Mouse (Mus musculus) gastrocnemius, postnatal 4 days (tissue): Measurements from ENCODE around the gene Samhd1. TPM values are rescaled to one million over a fixed set of nuclear protein-coding genes. Genes with fewer than 3 reads are reported as not detected.
"Not testable (repeated sequence)": the region's sequence is repeated elsewhere in the genome, so short reads cannot be mapped to it uniquely, and the experiment has no call there.

ENCODE experiments used
- DNase-seq, 2 experiments: peaks; one replicate each; pipeline ENCODE4 v3.0.0; 2021 to 2022; ENCODE audit warnings: low spot score in 2 of 2, mixed read lengths in 2 of 2
- long read RNA-seq, 2 experiments: library from polyadenylated mRNA; stranded (forward); transcript quantifications; one replicate each; pipeline ENCODE4 v2.0.0; 2021
- total RNA-seq, 2 experiments: library from RNA; stranded (reverse); gene quantifications; 2 replicates each; pipeline ENCODE4 v1.2.3; 2021

Samhd1 gene
- 10 to 100 TPM; 23.4 to 23.6 TPM for total RNA-seq
- long read RNA-seq, experiment 1, transcript Samhd1-201 (16 exons, 3,926 nt) = major isoform, 7 of 18 reads
- long read RNA-seq, experiment 1, transcript Samhd1-206 (17 exons, 2,036 nt) = minor isoform, 5 of 18 reads
- long read RNA-seq, experiment 1, partial matches to known transcripts = 1 of 18 reads
- long read RNA-seq, experiment 1, other reads (novel, unspliced or antisense) = 3 of 18 reads
- long read RNA-seq, experiment 2, transcript Samhd1-201 (16 exons, 3,926 nt) = major isoform, 18 of 33 reads
- long read RNA-seq, experiment 2, partial matches to known transcripts = 5 of 33 reads
- long read RNA-seq, experiment 2, other reads (novel, unspliced or antisense) = 7 of 33 reads

DNA sequence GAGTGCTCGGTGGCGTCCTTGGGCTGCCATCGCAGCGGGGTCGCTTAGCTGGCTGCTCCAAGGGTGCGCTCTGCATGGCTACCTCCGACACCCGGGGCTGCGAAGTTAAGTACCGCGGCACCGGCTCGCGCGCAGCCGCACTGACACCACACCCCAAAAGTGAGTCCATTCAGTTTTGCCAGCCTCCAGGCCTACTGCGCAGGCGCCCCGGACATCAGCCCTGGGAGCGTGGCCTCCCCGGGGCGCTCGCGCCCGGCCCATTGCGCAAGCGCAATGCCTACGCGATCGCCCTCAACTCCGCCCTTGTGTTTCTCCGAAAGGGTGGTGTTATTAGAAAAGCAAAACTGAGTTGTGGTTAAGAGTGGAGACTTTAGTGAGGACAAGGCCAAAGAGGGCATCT, at the start of gene Samhd1:
Samhd1 (minus strand) TSS at position 252 of the 400 bp plus-strand sequence.
- DNase-seq = peak; percentile 89 to 94

DNA sequence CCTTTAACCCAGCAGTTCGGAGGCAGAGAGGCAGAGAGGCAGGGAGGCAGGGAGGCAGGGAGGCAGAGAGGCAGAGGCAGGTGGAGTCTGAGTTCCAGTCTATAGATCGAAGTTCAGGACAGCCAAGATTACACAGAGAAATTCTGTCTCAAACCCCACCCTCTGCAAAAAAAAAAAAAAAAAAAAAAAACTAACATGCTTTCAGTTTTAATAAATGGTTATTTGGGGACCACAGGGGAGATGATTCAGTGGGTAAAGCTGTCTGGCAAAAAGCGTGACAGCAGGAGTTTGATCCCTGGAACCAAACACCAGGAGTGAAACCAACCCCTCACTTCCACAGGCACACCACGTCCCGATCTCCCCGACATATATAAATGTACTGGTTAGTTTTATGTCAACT, 43.1 kb upstream of the Samhd1 start:
- DNase-seq = no peak

DNA sequence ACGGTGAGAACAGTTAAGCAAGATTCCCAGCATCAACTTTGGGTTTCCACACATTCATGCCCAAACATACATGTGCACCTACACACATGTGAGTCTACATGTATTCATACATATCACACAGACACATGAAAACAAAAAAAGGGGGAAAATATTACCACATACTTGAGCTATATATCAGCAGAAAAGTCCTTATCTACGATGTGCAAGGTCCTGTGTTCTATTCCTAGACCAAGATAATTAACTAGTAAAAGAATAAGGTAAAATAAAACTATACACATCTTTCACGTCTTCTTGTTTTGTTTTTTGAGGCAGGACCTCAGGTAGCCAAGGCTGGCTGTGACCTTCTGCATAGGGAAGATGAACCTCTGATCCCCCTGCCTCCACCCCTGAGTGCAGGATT, 41.2 kb upstream of the Samhd1 start:
- DNase-seq = no peak

DNA sequence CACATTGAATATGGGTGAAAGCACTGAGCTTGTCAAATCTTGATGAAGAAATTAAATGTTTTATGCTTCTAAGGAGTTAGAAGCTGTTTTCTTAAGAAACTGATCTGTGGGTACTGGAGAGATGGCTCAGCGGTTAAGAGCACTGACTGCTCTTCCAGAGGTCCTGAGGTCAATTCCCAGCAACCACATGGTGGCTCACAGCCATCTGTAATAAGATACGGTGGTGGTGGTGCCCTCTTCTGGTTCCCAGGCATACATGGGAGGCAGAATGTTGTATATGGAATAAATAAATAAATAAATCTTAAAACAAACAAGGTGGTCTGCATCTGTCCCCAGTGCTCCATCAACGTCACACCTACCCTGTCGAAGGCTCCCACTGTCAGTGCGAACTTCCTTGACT, 39.4 kb upstream of the Samhd1 start:
- no peak for DNase-seq

DNA sequence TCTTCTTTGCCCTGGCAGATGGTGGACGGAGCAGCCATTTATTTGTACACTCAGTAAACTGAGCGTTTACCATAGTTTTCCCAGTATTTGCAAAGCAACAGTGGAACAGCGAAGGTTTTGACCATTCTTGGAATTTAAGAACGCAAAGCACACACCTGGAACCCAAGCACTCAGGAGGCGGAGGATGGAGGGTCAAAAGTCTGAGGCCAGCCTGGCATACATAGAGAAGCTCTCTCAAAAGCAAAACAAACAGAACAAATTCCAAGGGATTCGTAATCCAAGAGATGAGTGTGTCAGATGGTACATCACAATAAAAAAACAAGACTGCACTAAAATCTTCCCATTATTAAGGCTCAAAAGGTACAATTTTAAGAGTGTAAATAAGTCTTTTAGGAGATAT, 38.5 kb upstream of the Samhd1 start:
- DNase-seq = no peak

DNA sequence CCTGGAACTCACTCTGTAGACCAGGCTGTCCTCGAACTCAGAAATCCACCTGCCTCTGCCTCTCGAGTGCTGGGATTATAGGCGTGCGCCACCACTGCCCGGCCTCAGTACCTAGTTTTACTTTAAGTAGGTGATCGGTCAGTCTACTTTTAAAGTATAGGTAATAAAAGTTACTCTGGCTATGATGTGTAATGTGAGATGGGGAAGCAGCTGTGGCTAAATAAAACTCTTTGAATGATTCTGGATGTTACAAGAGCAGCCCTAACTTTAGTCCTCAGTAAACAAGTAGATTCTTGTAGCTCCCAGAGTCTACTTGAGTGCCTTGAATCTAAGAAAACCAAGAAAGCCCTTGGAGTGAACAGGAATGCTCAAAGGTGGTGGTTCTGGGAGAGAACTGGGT, 37.9 kb upstream of the Samhd1 start:
- DNase-seq = no peak

DNA sequence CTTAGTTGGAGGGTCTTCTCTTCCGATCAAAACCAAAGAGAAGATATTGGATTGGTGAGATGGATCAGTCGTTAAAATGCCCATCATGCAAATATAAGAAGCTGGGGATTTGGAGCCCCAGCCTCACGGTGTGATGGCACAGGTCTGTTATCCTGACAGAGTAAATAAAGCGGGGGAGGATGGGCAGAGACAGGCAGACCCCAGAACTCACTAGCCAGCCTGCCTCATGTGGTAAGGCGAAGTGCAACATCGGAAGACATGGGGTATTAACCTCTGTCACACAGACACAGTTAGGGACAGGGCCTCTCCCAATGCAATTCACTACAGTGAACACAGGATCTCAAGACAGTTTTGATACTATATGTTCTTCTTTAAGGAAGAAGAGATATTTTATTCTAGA, 35.6 kb upstream of the Samhd1 start:
- no peak for DNase-seq

DNA sequence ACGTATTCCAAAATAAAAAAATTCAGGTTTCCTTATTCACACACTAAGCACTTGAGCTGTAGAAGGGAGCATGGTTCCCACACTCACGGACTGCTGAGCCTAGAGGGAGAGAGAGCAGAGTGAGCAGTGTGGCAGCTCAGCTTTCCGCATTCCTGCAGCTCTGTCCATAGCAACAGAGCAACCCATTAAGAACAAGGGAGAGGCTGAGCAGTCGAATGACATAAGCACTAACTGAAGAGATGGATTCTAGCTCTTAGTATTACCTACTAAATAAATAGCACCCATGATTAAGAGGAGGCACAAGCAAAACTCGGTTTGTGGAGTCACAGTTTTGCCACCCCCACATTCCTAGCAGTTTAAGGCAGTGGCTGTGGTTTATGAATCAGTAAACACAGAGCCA, 35.1 kb upstream of the Samhd1 start:
- DNase-seq = no peak

DNA sequence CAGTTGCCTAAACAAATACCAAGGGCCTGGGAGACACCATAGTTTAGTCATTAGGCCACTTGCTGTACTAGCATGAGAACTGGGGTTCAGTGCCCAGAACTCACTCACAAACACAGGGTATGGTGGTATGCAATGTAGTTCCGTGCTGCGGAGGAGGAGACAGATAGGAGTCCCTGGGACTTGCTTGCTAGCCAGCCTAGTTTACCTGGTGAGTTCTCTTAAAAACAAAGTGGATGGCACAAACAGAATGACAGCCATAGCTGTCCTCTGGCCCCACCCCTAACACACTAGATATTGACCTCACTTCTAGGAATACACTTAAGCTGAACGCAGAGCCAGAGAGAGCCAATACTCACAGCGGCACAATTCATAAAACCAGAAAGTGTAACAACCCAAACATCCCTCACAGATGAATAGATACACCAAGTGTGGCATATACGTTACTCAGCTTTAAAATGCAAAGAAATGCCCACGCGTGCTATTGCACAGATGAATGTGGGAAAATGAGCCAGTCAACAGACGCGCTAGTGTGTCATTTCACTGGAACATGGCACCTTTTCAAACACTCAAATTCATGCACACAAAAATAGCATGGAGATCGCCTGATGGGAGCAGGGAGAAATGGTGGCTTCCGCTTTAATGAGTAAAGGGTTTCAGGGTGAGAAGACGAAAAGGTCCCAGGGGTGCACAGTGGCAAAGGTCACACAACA, 31.5 kb upstream of the Samhd1 start:
- no peak for DNase-seq

DNA sequence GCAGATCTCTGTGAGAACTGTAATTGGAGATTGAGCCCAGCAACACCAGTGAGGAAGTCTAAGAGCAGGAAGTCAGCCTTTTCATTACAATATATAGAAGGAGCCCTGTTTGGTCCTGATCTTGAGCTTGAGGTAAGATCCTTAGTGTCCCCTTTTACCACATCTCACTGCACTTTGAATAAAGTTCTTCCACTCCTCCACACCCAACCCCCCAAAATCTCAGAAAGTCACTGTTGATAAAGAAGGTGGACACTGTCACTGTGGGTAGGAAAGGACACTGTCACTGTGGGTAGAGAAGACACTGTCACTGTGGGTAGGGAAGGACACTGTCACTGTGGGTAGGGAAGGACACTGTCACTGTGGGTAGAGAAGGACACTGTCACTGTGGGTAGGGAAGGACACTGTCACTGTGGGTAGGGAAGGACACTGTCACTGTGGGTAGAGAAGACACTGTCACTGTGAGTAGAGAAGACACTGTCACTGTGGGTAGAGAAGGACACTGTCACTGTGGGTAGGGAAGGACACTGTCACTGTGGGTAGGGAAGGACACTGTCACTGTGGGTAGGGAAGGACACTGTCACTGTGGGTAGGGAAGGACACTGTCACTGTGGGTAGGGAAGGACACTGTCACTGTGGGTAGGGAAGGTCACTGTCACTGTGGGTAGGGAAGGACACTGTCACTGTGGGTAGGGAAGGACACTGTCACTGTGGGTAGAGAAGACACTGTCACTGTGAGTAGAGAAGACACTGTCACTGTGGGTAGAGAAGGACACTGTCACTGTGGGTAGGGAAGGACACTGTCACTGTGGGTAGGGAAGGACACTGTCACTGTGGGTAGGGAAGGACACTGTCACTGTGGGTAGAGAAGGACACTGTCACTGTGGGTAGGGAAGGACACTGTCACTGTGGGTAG, 30.5 kb upstream of the Samhd1 start:
- not testable (repeated sequence) for DNase-seq

DNA sequence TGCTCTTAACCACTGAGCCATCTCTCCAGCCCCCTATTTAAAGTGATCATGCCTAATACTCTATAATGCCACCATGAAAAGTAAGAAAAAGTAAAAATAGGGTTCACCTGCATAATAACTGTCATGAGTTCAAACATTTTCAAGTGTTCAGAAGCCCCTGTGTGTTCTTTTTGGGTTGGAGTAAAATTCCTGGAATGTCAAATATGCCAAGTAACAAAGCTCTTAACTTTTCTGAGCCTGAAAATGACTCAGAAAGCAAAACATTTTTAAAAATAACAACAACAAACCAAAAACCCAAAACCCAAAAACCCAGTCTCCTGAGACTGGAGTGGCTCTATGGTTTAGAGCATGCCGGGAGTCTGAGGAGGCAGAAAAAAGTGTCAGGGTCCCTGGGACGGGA, 29.0 kb upstream of the Samhd1 start:
- no peak for DNase-seq

DNA sequence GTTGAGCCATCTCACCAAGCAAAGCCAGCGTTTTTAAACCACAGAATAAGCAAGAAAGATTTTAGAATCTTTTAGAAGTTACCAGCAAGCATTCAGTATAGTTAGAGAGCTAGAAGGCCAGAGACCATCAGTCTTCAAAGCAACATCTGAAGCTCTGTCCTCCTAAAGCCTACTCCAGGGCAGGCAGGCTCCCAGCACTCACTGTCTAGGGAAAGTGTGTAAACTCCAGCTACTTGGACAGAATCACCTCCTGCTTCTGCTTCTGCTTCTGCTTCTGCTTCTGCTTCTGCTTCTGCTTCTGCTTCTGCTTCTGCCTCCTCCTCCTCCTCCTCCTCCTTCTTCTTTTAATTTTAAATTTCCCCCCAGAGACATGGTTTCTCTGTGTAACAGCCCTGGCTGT, 21.0 kb upstream of the Samhd1 start:
- DNase-seq = no peak

DNA sequence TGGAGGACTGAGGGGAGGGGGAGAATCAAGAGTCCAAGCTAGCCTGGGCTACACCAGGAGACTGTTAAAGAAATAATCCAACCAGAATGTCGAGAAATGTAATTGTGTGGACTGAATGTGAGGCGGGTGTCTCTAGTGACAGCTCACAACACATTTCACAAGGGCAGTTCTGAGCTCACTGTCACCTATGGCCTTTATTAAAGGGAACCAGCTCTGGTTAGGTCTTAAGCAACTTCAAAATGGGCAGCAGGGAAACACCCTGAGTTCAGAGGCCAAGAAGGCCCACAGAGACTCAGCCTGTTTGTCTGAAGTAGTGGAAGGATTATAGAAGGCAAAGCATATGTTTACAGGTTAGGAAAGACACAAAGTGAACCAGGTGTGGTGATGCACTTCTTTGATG, 18.2 kb upstream of the Samhd1 start:
- no peak for DNase-seq

DNA sequence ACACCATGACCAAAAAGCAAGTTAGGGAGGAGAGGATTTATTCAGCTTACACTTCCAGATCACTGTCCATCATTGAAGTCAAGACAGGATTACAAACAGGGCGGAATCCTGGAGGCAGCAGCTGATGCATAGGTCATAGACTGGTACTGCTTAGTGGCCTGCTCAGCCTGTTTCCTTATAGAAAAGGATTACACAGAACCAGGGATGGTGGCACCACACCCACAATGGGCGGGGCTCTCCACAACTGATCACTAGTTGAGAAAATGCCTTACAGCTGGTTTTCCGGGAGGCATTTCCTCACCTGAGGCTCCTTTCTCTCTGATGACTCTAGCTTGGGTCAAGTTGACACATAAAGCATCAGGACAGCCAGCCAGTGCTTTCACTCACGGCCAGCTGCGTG, 13.4 kb upstream of the Samhd1 start:
- no peak for DNase-seq

DNA sequence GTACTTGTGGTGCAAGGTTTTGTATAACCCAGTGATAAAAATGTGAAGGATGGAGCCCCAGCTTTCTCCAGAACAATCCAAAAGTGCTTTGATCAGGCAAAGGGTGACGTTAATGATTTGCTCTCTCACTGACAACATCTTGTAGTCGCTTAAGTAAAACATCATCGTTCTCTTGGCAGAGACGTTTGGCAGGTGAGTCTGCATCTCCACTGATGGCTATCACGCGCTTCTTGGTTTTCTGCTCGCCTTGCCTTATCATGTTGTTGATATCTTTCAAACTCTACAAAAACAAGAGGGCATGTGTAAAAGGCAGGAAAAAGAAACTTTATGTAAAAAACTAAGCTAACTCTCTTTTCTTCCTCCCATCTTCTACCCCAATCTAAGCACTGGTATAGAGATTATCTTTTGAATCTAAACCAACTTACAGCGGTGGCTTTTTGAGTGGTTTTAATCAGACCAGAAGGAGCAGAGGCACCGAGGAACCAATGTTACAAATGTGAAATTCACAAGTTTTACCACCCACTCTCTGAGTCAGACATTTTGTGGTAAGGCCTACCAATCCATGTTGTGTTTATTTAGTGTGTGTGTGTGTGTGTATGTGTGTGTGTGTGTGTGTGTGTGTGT, 12.4 kb upstream of the Samhd1 start:
- no peak for DNase-seq

DNA sequence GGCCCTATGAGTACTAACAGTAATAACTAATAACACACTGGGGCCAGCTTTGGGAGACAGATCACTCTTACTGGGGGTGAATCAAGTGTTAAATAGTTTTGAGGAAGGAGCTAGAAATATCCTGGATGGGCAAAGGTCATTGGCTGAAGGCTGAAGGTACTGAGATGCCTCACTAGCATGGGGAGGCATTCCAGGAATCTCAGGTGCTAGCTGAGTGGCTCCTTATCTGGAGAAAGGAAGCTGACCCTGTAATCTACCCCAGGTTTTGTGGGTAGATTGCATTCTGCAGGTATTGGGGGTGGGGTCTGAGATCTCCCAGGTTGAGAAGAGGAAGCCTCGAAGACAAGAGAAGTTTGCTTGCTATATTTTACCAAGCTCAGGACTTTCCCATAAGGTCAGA, 10.1 kb upstream of the Samhd1 start:
- no peak for DNase-seq

DNA sequence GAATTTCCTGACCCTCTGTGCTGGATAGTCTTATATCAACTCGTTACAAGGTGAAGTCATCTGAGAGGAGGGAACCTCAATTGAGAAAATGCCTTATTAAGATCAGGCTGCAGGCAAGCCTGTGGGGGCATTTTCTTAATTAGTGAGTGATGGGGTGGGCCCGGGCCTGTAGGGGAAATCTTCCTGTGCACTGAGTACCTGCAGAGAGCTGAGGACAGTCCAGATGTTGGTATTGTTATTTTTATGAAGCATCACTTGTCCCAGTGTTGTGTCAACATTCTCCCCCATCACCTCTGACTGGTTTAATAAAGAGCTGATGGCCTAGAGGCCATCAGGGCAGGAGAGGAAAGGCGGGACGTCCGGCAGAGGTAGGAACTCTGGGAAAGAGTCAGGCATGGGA, 9.1 kb upstream of the Samhd1 start:
- no peak for DNase-seq

DNA sequence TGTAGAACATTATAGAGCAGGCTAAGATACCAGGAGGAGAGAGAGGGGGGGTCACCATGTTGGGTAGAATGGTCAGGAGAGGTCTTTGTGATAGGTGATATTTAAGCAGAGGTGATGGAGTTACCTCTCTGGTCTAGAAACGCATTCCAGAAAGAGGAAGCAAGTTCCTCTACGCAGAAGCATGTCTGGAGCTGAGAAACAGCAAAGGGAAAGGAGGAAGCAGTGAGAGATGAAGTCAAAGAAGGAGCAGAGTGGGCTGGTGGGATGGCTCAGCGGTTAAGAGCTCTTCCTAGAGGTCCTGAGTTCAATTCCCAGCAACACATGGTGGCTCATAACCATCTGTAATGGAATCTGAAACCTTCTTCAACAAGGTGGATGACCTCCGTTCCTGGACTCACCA, 6.9 kb upstream of the Samhd1 start:
- no peak for DNase-seq

DNA sequence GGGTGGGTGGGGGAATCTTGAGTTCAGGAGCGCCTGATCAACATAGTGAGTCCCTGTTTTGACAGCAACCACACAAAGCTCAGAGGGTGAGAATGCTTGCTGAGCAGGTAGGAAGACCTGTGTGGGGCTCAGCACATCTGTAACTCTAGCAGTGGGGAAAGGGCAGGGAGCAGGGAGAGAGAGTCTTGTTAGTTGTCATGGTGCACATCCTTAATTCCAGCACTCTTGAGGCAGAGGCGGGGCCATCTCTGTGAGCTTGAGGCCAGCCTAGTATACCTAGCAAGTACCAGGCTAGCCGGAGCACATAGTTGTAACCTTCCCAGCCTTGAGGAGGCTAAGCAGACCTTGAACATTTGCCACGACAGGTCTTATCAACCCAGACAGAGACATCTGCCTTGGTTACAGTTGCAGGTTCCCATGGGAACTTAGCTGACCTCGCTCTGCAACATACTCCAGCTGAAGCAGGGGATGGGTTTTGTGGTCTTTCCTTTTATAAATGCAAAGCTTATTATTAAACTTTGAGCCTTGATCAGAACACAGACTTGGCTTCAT, 4.3 kb upstream of the Samhd1 start:
- no peak for DNase-seq

DNA sequence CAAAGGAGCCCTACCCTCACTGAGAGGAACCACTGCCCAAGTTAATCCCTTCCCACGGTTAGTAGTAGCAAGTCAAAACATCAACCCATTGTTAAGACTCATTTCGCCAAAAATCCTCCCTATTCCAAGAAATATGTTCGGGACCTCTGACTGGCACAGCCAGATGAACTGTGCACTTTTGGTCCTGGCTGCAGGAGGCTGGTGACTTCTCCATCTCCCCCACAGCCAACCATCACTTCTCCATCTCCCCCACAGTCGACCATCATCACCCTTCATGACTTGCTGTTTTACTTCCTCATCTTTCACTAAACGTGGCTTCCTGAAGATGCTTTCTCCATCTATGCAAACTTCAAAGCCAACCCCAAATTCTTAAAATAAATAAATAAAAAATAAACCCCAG, 3.7 kb upstream of the Samhd1 start:
- no peak for DNase-seq
